Mouse (Mus musculus): ENCODE data around the gene Dph1.

DNA sequence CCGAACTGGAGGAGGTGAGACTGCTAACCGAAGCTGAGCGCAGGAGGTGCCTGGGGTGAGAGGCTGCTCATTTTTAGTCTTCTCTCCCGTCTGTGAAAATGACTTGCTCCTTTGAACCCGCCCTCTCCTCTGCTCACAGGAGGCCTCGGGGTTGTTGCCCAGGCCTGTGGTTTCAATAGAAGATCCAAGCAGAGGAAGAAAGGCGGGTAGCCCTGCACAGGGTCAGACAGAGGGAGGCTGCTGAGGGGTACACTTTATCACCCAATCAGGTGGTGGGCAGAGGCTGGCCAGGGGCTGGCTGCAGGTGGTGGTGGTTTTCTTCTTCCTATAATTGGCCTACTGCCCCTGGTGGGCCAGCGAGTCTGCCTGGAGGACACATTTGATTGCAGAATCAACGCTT is 13.4 kb upstream of the Dph1 start:
- TF ChIP-seq CTCF (IDR thresholded peaks at IDR 0.05; ENCODE audit: control insufficient read depth, insufficient read depth, low read length) (no peak), POLR2A (IDR thresholded peaks at IDR 0.05; ENCODE audit: borderline replicate concordance, control insufficient read depth, low read depth, low read length) (no peak)
